Mouse (Mus musculus) adrenal gland, adult 8-10 months (tissue): ENCODE results near the gene 9030624G23Rik. TPM values are rescaled to one million over a fixed set of nuclear protein-coding genes. Genes with fewer than 3 reads are reported as not detected.
A peak's percentile ranks its signal among the peaks of the same experiment; 100 is the strongest.
"Not testable (repeated sequence)": the region's sequence is repeated elsewhere in the genome, so short reads cannot be mapped to it uniquely, and the experiment has no call there.

ENCODE experiments used
- DNase-seq: peaks from one replicate; pipeline ENCODE4 v3.0.0; 2022
- total RNA-seq, 4 experiments: library from RNA; stranded (reverse); gene quantifications; 2 replicates each; pipeline ENCODE4 v1.2.4; 2022

Gene 9030624G23Rik
- total RNA-seq = 1 to 10 TPM in 3 of 4 experiments, under 1 TPM in 1; 0.87 to 2.6 (median 1.4) TPM

GRCm38 (mm10) chr12:24097108-24097520, at the start of gene 9030624G23Rik:
TSS of gene 9030624G23Rik (minus strand) at chr12:24097246.
- peak; percentile 72 for DNase-seq

GRCm38 (mm10) chr12:24083096-24083495, 13.9 kb downstream of the 9030624G23Rik start:
- DNase-seq = not testable (repeated sequence)
